Mouse (Mus musculus) midbrain, embryonic 10.5 days (tissue): ENCODE data around the gene Cpn2. TPM values are rescaled to one million over a fixed set of nuclear protein-coding genes. Genes with fewer than 3 reads are reported as not detected.

Experiments used
- DNase-seq: peaks from one replicate; pipeline ENCODE4 v3.0.0-alpha.2; 2017; ENCODE audit warnings: low spot score
- H3K27ac ChIP-seq: fragments of 300-500 bp; sonication (generic); replicated peaks from 2 replicates; pipeline ENCODE4 v1.5.1; 2016; ENCODE audit warnings: mild to moderate bottlenecking
- H3K27me3 ChIP-seq: fragments of 300-500 bp; sonication (generic); 2 replicates; pipeline ENCODE4 v1.6.1; 2016; ENCODE audit warnings: low read depth, mild to moderate bottlenecking; ENCODE audit not compliant: poor library complexity, severe bottlenecking
- H3K36me3 ChIP-seq: fragments of 300-500 bp; sonication (generic); 2 replicates; pipeline ENCODE4 v1.6.1; 2016; ENCODE audit warnings: mild to moderate bottlenecking, moderate library complexity
- H3K4me1 ChIP-seq: fragments of 300-500 bp; sonication (generic); 2 replicates; pipeline ENCODE4 v1.6.1; 2016
- H3K4me3 ChIP-seq: fragments of 300-500 bp; sonication (generic); 2 replicates; pipeline ENCODE4 v1.5.1; 2016; ENCODE audit warnings: mild to moderate bottlenecking, moderate library complexity
- H3K9me3 ChIP-seq: fragments of 300-500 bp; sonication (generic); replicated peaks from 2 replicates; pipeline ENCODE4 v1.6.1; 2016; ENCODE audit warnings: mild to moderate bottlenecking
- WGBS: fragments of 180-500 bp; shearing (Covaris S2); methylation state at CpG from one replicate; pipeline ENCODE4 v1.1.7; 2016; 5-methylcytosine and 5-hydroxymethylcytosine counted together
- polyA plus RNA-seq: library from polyadenylated mRNA; unstranded; fragments of >200 nt; fragmentation: Nextera tagmentation; extraction: Ambion mirVana; gene quantifications from 2 replicates; pipeline ENCODE4 v1.2.1, GENCODE M21; 2016

Cpn2 gene
- polyA plus RNA-seq, 1 experiment from 2014 or later, result not detected

DNA sequence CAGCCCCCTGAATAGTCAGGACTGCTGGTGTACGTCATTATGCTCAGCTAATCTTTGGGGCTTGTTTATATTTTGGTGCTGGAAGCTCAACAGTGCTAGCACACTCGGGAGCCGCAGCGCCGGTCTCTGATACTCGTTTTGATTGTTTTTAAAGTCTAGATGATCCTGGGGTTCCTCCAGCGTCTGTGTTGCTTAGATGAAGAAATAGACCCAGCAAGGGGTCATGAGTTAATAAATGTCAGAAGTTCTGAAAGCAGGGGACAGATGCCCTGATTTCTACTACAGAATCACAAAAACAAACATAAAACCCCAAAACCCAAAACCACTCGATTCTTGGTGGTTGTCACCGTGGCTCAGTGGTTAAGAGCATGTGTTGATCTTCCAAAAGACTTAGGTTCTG, 13.4 kb downstream of the Cpn2 start:
- WGBS, result 78% methylated on average over 9 of the region's 9 CpGs
- H3K27ac ChIP-seq, result no peak overlapping the region
- H3K27me3 ChIP-seq, result peaks cover 57% of the 10 kb centered on the region
- no peaks in the 10 kb centered on the region for H3K36me3 ChIP-seq
- H3K4me1 ChIP-seq, result peaks cover 5% of the 10 kb centered on the region; the same call in 1 of the 2 replicates
- no peaks in the 10 kb centered on the region for H3K9me3 ChIP-seq
- DNase-seq, result no peak
- H3K4me3 ChIP-seq, result no peak overlapping the region

DNA sequence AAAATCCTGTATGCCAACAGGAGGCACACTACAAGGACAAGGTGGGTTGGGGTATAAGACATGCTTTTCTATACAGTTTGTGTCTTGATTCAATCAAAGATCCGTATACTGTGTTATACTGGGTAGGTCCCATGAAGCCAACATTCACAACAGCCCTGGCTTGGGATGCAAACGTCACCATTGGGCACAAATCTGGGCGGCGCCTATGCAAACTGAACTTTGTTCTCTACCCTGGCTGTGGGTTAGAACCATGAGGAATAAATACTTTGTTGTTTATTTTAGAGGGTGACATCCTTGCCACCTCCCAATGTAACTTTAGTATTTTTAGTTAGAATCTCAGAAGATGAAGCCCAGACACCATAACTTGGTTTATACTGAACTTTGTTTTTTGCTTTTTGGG, 13.9 kb downstream of the Cpn2 start:
- Histone ChIP-seq H3K27me3 (peaks cover 58% of the 10 kb centered on the region), H3K4me1 (peaks cover 5% of the 10 kb centered on the region; the same call in 1 of the 2 replicates), H3K36me3 (no peaks in the 10 kb centered on the region), H3K4me3 (no peak overlapping the region), H3K27ac (no peak overlapping the region), H3K9me3 (no peaks in the 10 kb centered on the region)
- DNase-seq, result no peak
- whole genome bisulfite sequencing, result 87% methylated on average over 4 of the region's 4 CpGs

DNA sequence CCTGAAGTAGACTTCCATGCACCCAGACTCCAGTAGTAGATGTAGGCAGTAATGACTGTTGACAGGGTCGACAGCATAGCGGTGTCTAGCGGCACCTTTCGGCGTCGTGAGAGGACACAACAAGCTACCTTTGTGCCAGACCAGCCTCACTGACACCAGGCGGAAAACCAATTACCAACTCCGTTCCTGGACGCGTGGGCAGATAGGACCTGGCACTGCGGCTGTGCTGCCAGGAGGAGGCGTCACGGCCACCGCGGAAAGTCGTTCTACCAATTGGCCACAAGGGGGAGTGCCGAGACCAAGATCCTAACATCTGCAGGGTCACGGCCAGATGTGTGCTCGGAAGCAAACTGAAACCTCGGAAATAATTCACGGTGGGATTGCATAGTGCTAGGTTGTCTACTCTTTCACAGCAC, 15.3 kb downstream of the Cpn2 start:
- peaks cover 5% of the 10 kb centered on the region; the same call in 1 of the 2 replicates for H3K4me1 ChIP-seq
- peak; percentile 87 for DNase-seq
- no peaks in the 10 kb centered on the region for H3K36me3 ChIP-seq
- H3K4me3 ChIP-seq, result peak overlapping the region; percentile 5; the same call in 1 of the 2 replicates
- H3K27me3 ChIP-seq, result peaks cover 53% of the 10 kb centered on the region
- H3K27ac ChIP-seq, result no peak overlapping the region
- no peaks in the 10 kb centered on the region for H3K9me3 ChIP-seq
- WGBS, result 2% methylated on average over 21 of the region's 21 CpGs

DNA sequence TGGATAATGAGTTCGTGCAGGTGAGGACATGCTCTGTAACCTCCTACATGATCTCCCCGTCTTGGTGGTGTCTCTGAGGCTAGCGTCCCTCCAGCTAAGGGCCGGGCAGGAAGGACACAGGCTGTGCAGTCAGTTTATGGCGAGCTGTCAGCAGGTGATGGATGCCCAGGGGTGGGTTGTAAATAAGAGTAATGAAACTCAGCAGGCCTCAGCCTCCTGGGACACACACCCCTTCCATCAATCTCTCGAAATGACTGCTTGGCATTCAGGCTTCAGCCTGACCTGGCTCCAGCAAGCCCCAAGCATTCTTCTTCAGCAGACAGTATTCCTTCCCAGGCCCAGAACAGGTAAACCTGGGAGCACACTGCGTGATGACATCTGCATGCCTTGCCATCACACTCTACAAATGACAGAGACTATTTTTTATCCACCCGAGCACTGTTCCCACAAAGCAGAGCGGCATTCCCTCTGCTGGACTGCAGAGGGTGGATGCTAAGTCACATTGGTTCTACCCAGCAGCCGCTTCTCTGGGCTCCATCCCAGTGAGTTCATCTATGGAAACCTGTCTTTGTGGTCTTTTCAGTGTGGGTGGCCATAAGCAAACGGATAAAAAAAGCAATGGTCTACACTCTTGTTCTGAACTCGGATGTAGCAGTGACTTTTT, 23.1 kb downstream of the Cpn2 start:
- DNase-seq, result no peak
- no peaks in the 10 kb centered on the region for H3K36me3 ChIP-seq
- no peak overlapping the region for H3K4me3 ChIP-seq
- WGBS, result 88% methylated on average over 12 of the region's 12 CpGs
- 0 out of 2 replicates have a peak, but pooled peaks cover 4% of the 10 kb centered on the region for H3K4me1 ChIP-seq
- no peaks in the 10 kb centered on the region for H3K9me3 ChIP-seq
- no peak overlapping the region for H3K27ac ChIP-seq
- peaks cover 44% of the 10 kb centered on the region for H3K27me3 ChIP-seq

DNA sequence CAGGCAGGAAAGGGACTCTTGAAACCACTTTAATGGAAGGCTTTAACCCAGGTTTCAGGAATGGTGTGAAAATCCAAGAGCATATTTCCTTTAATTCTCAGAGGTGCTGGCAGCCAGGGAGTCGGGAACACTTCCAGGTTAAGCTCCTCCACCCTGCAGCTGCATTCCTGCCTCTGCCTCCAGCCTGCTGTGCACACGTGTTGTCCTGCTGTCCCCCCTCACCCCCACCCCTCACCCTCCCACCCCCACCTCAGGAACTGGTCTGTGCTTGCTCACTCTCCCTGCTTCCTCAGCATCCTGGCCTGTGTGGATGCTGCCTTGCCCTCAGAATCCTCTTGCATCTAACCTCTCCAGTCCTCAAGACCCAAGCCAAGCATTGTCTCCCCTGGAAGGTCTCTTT, 25.7 kb downstream of the Cpn2 start:
- no peak overlapping the region for H3K4me3 ChIP-seq
- peaks cover 5% of the 10 kb centered on the region for H3K4me1 ChIP-seq
- H3K27me3 ChIP-seq, result peaks cover 66% of the 10 kb centered on the region
- no peaks in the 10 kb centered on the region for H3K9me3 ChIP-seq
- 31% methylated on average over 2 of the region's 2 CpGs for WGBS
- DNase-seq, result no peak
- no peak overlapping the region for H3K27ac ChIP-seq
- no peaks in the 10 kb centered on the region for H3K36me3 ChIP-seq

DNA sequence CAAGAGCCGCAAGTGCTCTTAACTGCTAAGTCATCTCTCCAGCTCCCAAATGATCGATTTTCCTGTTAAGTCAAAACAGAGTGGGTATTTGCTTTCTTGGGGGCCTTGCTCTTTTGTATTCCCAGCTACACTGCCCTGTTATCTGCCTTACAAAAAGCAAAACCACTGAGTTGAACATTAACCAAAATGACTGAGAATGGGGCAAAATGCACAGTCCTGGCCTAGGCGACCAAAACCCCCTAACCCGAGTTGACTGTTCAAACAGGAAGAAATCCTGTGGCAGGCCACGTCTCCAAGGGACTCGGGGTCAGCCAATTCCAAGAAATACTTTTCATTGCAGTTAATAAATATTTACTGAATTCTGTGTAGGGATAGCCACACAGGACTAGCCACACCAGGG, 28.5 kb downstream of the Cpn2 start:
- peaks cover 26% of the 10 kb centered on the region for H3K4me1 ChIP-seq
- no peak overlapping the region for H3K27ac ChIP-seq
- H3K4me3 ChIP-seq, result no peak overlapping the region
- DNase-seq, result no peak
- H3K9me3 ChIP-seq, result no peaks in the 10 kb centered on the region
- WGBS, result 78% methylated on average over 6 of the region's 6 CpGs
- no peaks in the 10 kb centered on the region for H3K36me3 ChIP-seq
- peaks cover 94% of the 10 kb centered on the region for H3K27me3 ChIP-seq

DNA sequence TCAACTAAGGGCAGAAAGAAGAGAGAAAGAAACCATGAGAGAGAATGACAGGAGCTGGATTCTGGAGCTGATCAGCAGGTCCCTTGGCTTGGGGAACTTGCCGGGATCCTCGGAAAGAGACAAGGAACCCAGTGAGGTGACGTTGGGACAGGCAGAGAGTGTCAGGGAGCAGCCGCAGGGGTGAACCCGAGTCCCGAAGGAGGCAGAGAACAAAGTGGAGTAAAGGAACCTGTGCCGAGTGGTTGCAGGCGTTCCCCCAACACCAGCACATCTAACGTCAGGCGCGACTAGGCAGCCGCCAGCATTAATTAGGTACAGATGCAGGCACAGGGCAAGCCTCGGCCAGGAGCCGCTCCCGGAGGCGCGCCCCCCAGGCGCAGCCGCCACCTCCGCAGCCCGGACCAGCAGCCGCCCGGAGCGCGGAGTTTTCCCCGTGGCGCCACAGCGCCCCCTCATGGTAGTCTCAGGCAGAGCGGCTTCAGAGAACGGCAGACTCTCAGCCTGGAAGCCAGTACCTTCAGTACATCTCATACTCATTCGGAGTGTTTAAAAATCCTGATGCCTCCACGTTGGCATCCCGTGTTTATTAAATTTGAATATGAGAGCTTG, 31.1 kb downstream of the Cpn2 start:
- WGBS, result 2% methylated on average over 33 of the region's 33 CpGs

DNA sequence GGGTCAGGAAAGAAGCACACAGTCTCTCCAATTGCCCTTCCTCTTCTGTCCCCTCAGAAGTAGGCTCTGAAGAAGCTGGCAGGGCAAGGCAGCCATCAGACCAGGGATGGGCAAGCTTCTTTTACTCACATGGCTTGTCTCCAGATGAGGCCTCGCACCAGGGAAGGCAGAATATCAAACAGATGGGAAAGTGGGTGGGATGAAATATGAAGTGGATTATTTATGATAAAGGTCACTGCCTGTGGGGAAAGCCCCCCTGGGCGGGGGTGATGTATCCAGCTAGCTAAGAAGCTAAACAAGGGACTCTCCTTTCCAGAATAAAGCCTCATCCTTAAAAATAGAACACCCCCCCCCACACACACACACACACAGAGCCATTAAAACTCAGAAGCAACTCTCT, 31.7 kb downstream of the Cpn2 start:
- peaks cover 29% of the 10 kb centered on the region for H3K4me1 ChIP-seq
- H3K9me3 ChIP-seq, result no peaks in the 10 kb centered on the region
- H3K4me3 ChIP-seq, result no peak overlapping the region
- H3K27me3 ChIP-seq, result peaks cover 100% of the 10 kb centered on the region
- 57% methylated on average over 2 of the region's 2 CpGs for WGBS
- no peaks in the 10 kb centered on the region for H3K36me3 ChIP-seq
- no peak for DNase-seq
- peak overlapping the region; percentile 75; the same call in 1 of the 2 replicates for H3K27ac ChIP-seq

More for the DNA sequence above, 31.1 kb downstream of the Cpn2 start:
- H3K4me1 ChIP-seq, result peaks cover 29% of the 10 kb centered on the region
- no peaks in the 10 kb centered on the region for H3K9me3 ChIP-seq
- DNase-seq, result peak; percentile 87
- H3K4me3 ChIP-seq, result peak overlapping the region; percentile 53
- no peaks in the 10 kb centered on the region for H3K36me3 ChIP-seq
- H3K27me3 ChIP-seq, result peaks cover 100% of the 10 kb centered on the region
- peak overlapping the region; percentile 75 for H3K27ac ChIP-seq

DNA sequence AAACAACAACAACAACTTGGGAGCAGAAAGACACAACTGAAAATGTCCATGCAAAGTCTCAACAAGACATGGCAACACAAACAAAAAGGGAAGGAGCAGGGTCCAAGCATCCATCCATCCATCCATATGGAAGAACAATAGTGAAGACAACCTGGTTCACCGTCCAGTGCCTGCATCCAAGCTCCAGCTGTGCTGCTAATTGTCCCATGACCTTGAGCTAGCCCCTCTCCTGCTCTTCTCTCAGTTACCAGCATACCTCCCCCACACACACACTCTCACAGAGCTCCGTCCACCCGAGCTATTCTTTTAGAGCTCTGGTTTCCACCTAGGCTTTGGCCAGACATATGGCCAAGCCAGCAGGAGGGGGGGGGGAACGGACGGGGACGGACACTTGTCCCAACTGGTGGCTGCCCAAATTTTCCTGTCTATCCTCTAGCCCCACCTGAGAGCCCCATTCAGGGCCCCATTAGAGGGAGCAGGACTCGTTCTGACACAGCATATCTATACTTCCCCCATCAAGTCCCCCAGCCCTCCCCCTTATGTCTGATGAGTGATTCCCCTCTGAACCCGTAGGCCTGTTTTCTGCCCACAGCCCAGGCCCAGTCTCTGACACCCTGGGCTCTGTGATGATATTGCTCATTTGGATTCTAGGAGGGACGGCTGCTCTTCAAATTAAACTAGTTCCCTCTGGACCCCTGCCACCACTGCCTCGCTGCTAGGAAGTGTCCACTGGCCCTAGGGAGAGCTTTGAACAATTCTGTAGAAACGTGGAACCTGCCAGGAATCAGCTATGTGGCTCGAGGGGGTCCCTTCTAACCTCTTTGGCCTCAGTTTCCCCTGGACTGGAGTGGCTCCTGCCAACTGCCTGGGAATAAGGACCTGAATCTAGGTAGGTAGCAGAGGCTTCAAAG, 32.4 kb downstream of the Cpn2 start:
- Histone ChIP-seq H3K4me1 (peaks cover 29% of the 10 kb centered on the region), H3K4me3 (no peak overlapping the region), H3K27ac (no peak overlapping the region; the same call in 1 of the 2 replicates), H3K27me3 (peaks cover 100% of the 10 kb centered on the region), H3K36me3 (no peaks in the 10 kb centered on the region), H3K9me3 (no peaks in the 10 kb centered on the region)
- no peak for DNase-seq
- 63% methylated on average over 12 of the region's 12 CpGs for WGBS

DNA sequence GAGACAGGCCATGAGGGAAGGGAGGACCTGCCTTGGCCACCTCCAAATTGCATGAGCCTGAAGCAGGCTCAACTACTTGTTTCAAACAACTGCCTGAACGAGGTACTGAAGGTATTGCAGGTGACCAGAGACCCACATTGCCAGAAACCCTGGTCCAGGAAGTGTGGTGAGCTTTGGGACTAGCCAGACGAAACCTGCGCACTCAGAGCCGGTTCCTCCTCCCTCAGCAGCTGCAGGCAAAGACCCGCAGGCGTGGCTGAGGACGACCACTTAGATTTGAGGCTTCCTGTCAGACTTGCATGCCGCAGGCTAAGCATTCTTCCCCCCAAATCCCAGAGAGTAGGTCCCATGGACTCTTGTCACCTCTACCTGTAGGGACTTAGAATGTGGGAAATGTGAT, 33.2 kb downstream of the Cpn2 start:
- Histone ChIP-seq H3K36me3 (no peaks in the 10 kb centered on the region), H3K4me1 (peaks cover 29% of the 10 kb centered on the region), H3K27me3 (peaks cover 100% of the 10 kb centered on the region), H3K9me3 (no peaks in the 10 kb centered on the region), H3K4me3 (no peak overlapping the region), H3K27ac (no peak overlapping the region)
- WGBS, result 59% methylated on average over 8 of the region's 8 CpGs
- no peak for DNase-seq

DNA sequence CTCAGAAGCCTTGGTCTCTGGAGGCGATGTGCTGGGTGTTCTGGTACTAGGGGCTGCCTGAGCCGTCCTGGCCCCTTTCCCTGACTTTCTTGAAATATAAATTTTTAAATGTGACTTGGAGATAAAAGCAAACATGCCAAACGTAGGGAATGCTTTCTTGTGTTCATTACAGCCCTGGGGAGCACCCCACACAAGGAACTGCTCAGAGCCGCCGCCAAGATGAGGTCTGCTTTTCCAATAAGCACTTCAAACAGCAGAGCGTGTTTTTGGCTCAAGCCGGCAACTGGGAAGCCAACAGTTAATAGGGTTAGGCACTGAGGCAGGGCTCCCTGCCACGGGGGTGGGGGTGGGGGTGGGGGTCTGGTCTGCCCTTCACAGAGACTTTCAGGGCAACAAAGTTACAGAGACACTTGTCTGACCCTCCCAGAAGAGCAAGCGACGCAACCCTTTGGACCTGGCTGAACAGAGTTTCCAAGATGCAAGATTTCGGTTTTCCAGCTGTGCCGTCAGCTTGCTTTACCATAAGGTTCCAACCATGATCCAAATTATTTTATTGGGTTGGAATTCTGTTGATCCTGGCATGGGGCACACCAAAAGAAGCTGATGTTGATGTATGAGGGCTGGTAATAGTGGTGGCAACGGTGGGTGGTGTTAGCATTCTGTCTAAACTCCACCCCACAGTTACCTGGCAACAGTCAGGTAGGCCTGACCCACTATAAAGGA, 35.3 kb downstream of the Cpn2 start:
- peaks cover 100% of the 10 kb centered on the region for H3K27me3 ChIP-seq
- no peak overlapping the region for H3K27ac ChIP-seq

DNA sequence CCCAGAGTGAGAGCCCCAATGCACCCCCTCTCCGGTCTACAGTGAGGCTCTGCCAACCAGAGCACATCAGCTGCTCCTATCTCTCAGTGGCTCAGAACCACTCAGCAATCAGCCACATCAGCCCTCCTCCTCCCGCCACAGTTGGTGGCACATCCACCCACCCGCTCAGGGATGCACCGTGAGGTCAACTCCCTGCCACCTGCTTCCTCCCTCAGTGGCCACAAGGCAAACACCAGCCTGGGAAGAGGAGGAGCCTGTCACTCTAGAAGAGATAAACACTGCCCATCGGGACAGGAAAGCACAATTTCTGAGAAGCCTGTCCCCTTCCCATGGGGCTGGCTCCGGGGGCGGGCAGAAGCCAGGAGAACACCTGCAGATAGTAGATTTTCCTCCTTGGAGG, 39.9 kb downstream of the Cpn2 start:
- Histone ChIP-seq H3K36me3 (no peaks in the 10 kb centered on the region), H3K27me3 (peaks cover 100% of the 10 kb centered on the region), H3K4me1 (peaks cover 22% of the 10 kb centered on the region), H3K4me3 (no peak overlapping the region), H3K27ac (no peak overlapping the region), H3K9me3 (no peaks in the 10 kb centered on the region)
- no peak for DNase-seq
- 68% methylated on average over 7 of the region's 7 CpGs for WGBS

More for the DNA sequence above, 35.3 kb downstream of the Cpn2 start:
- Histone ChIP-seq H3K4me1 (peaks cover 33% of the 10 kb centered on the region), H3K36me3 (no peaks in the 10 kb centered on the region), H3K9me3 (no peaks in the 10 kb centered on the region), H3K4me3 (no peak overlapping the region)
- no peak for DNase-seq
- WGBS, result 33% methylated on average over 13 of the region's 13 CpGs
